Mouse (Mus musculus) CH12.LX (cell line): Measurements from ENCODE around the gene Trim29. TPM values are rescaled to one million over a fixed set of nuclear protein-coding genes. Genes with fewer than 3 reads are reported as not detected.

Source experiments
- DNase-seq: peaks from one replicate; pipeline ENCODE4 v3.0.0-alpha.2; 2013; ENCODE audit errors: extremely low read depth
- H3K27ac ChIP-seq: 2 replicates; pipeline ENCODE4 v1.5.1; 2012; ENCODE audit warnings: low read depth, mild to moderate bottlenecking, control low read depth, moderate library complexity; ENCODE audit not compliant: insufficient read depth
- H3K27me3 ChIP-seq: replicated peaks from 2 replicates; pipeline ENCODE3; 2012; ENCODE audit warnings: inconsistent platforms
- H3K36me3 ChIP-seq, 2 experiments: replicated peaks in 1 of 2; 2 replicates each; pipeline versions ENCODE3 to v1.6.1; 2012; ENCODE audit warnings: inconsistent platforms in 1 of 2, low read length in 1 of 2, mild to moderate bottlenecking in 1 of 2, mixed read lengths in 1 of 2, moderate library complexity in 1 of 2; ENCODE audit not compliant: control insufficient read depth in 1 of 2, insufficient read depth in 1 of 2
- H3K4me1 ChIP-seq, 2 experiments: 2 replicates each; pipeline ENCODE4 v1.6.1; 2012; ENCODE audit warnings: inconsistent platforms in 1 of 2, moderate library complexity in 1 of 2; ENCODE audit not compliant: insufficient read depth in 2 of 2, control insufficient read depth in 1 of 2
- H3K4me2 ChIP-seq: 2 replicates; pipeline ENCODE4 v1.6.1; 2012; ENCODE audit warnings: low read depth, mild to moderate bottlenecking, control low read depth; ENCODE audit not compliant: poor library complexity, insufficient read depth, severe bottlenecking
- H3K4me3 ChIP-seq, 3 experiments: fragments of 150-350 bp in 1 of 3; sonication (generic) in 1 of 3; replicated peaks in 1 of 3; 2 replicates each; pipeline versions ENCODE3 to v1.5.1; 2011 to 2012; ENCODE audit warnings: low read depth in 2 of 3, low read length in 2 of 3, mild to moderate bottlenecking in 2 of 3, moderate library complexity in 2 of 3, control low read depth in 1 of 3, improper control_type of control experiment in 1 of 3, inconsistent platforms in 1 of 3, mixed read lengths in 1 of 3; ENCODE audit not compliant: poor library complexity in 1 of 3
- H3K79me2 ChIP-seq: replicated peaks from 2 replicates; pipeline ENCODE4 v1.6.1; 2012; ENCODE audit warnings: mild to moderate bottlenecking, moderate library complexity; ENCODE audit not compliant: control insufficient read depth, poor library complexity, insufficient read depth, severe bottlenecking; ENCODE audit errors: extremely low read depth
- H3K9ac ChIP-seq: 2 replicates; pipeline ENCODE4 v1.6.1; 2012; ENCODE audit warnings: low read depth, mild to moderate bottlenecking, control low read depth, moderate library complexity; ENCODE audit not compliant: insufficient read depth
- H3K9me3 ChIP-seq: replicated peaks from 2 replicates; pipeline ENCODE3; 2012; ENCODE audit warnings: low read length, inconsistent platforms, mixed read lengths
- CHD1 ChIP-seq: IDR thresholded peaks from 2 replicates; pipeline ENCODE4 v1.6.1; 2012; ENCODE audit warnings: low read depth, low read length, improper control_type of control experiment, inconsistent platforms
- CTCF ChIP-seq, 2 experiments: IDR thresholded peaks in 1 of 2; conservative IDR thresholded peaks in 1 of 2; 2 replicates each; pipeline ENCODE4 v1.5.1; 2011 to 2012; ENCODE audit warnings: low read depth in 2 of 2, low read length in 2 of 2, improper control_type of control experiment in 1 of 2, inconsistent platforms in 1 of 2, mild to moderate bottlenecking in 1 of 2, moderate library complexity in 1 of 2
- E2F4 ChIP-seq: IDR thresholded peaks from 2 replicates; pipeline ENCODE4 v1.6.1; 2011; ENCODE audit warnings: low read depth, low read length, improper control_type of control experiment; ENCODE audit not compliant: insufficient replicate concordance
- ELF1 ChIP-seq: IDR thresholded peaks from 2 replicates; pipeline ENCODE4 v1.6.1; 2014; ENCODE audit warnings: low read depth, mild to moderate bottlenecking, inconsistent platforms, low read length, improper control_type of control experiment
- EP300 ChIP-seq: IDR thresholded peaks from 2 replicates; pipeline ENCODE4 v1.6.1; 2011; ENCODE audit warnings: low read length, improper control_type of control experiment
- GABPA ChIP-seq: IDR thresholded peaks from 2 replicates; pipeline ENCODE4 v1.6.1; 2012; ENCODE audit warnings: low read depth, low read length, improper control_type of control experiment, inconsistent platforms; ENCODE audit not compliant: insufficient replicate concordance
- HCFC1 ChIP-seq: IDR thresholded peaks from 2 replicates; pipeline ENCODE4 v1.6.1; 2012; ENCODE audit warnings: low read depth, mild to moderate bottlenecking, inconsistent platforms, low read length, improper control_type of control experiment
- MAZ ChIP-seq: IDR thresholded peaks from 2 replicates; pipeline ENCODE4 v1.6.1; 2012; ENCODE audit warnings: low read depth, mild to moderate bottlenecking, inconsistent platforms, low read length, improper control_type of control experiment, moderate library complexity
- MYC ChIP-seq: IDR thresholded peaks from 2 replicates; pipeline ENCODE4 v1.6.1; 2011; ENCODE audit warnings: low read depth, mild to moderate bottlenecking, improper control_type of control experiment, low read length
- NRF1 ChIP-seq: IDR thresholded peaks from 2 replicates; pipeline ENCODE4 v1.6.1; 2014; ENCODE audit warnings: low read depth, mild to moderate bottlenecking, inconsistent platforms, low read length, improper control_type of control experiment, moderate library complexity
- PAX5 ChIP-seq: IDR thresholded peaks from 2 replicates; pipeline ENCODE4 v1.6.1; 2012; ENCODE audit warnings: low read length, inconsistent platforms, mixed read lengths
- POLR2A ChIP-seq: IDR thresholded peaks from 2 replicates; pipeline ENCODE4 v1.6.1; 2011; ENCODE audit warnings: low read depth, mild to moderate bottlenecking, improper control_type of control experiment, low read length
- RAD21 ChIP-seq: IDR thresholded peaks from 2 replicates; pipeline ENCODE4 v1.6.1; 2011; ENCODE audit warnings: low read depth, mild to moderate bottlenecking, low read length, improper control_type of control experiment, moderate library complexity
- SIN3A ChIP-seq: IDR thresholded peaks from 2 replicates; pipeline ENCODE4 v1.6.1; 2012; ENCODE audit warnings: low read length, improper control_type of control experiment, inconsistent platforms
- UBTF ChIP-seq: IDR thresholded peaks from 2 replicates; pipeline ENCODE4 v1.6.1; 2012; ENCODE audit warnings: low read depth, mild to moderate bottlenecking, inconsistent platforms, low read length, improper control_type of control experiment, moderate library complexity
- dilution Hi-C: fragments of 300-500 bp; cut with MboI; formaldehyde crosslinking; loops from 2 replicates; pipeline ENCODE4 v1.14.3; 2020; ENCODE audit warnings: low sequenced_read_pairs; ENCODE audit not compliant: extremely low pct_unique_long_range_greater_than_20kb, extremely low pct_ligation_motif_present
- in situ Hi-C: fragments of 300-500 bp; cut with MboI; formaldehyde crosslinking; loops from 3 replicates; pipeline ENCODE4 v1.14.3; 2019; ENCODE audit warnings: low sequenced_read_pairs, low pct_ligation_motif_present, low pct_unique_long_range_greater_than_20kb, mixed read lengths
- polyA plus RNA-seq: library from polyadenylated mRNA; unstranded; fragments of >175 nt; gene quantifications from 2 replicates; pipeline ENCODE4 v1.2.1, GENCODE M21; 2012; ENCODE audit warnings: low read depth; ENCODE audit not compliant: insufficient read length
- total RNA-seq, 2 experiments: library from RNA; depleted of rRNA; stranded (reverse); fragments of 300-350 nt in 1 of 2; fragments of >200 nt in 1 of 2; gene quantifications; 2 replicates each; pipeline ENCODE4 v1.2.3; 2012 to 2014

The Trim29 gene
- total and polyA plus RNA-seq, 3 experiments = 0.13 to 0.21 (median 0.17) TPM

DNA sequence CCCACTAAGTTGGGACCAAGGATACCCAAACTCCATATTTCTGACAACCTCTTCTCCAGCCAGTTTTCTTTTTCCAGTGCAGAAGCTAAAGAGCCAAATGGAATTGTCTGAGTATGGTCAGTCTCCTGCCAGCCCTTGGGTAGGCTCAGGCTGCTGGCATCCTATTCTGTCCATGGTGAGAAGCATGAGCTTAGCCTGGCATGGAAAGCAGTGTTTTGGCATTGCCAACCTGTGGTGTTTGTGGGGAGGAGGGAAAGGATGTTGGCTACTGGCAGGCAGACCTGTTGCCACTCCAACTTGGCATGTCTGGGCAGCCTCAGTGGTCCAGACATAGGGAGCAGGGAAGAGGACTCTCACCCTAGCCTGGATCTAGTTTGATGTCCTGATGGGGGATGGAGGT lies 46.4 kb downstream of the Trim29 start:
- dilution Hi-C loops = no loop called here

DNA sequence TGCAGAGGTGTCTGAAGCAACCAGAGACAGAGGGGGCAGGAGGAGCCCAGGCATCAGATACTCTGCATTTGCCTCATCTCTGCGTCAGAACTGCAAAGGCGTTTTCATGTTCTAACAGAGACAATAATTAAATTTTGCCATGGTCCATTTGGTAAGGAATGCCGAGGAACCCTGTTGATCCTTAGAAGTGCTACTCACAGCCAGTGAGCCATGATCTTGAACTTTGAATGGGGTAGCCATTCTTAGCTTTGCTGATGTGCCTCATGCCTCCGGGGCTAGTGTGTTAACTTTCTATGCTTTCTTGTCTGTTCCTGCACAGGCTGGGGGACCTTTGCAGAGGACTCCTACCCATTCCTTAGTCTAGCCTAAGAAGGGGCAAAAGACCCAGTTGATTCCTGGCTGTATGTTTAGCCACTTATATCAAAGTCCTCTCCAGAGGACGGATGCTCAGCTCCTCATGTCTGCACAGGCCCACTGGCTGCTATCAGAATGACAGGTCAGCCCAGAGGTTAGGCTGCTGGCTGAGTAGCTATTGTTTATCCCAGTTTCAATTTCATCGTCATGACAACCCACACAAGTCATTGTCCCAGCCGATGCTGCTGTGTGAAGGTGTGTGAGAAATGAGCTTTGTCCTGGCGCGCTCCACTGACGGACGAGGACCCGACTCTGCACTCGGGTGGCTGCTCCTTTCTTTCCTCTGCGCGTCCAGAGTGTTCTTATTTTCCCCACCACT lies 48.1 kb downstream of the Trim29 start:
- peaks cover 0 to 3% of the 10 kb centered on the region in 2 experiments; a peak in 2 of 4 replicates for H3K4me1 ChIP-seq
- H3K9ac ChIP-seq = no peak overlapping the region
- no peak overlapping the region for H3K4me3 ChIP-seq
- in situ Hi-C loops (no loop called here), dilution Hi-C loops (no loop called here)
- no peaks in the 10 kb centered on the region for H3K9me3 ChIP-seq
- H3K4me2 ChIP-seq = no peak overlapping the region
- no peaks in the 10 kb centered on the region for H3K79me2 ChIP-seq
- no peaks in the 10 kb centered on the region for H3K36me3 ChIP-seq
- TF ChIP-seq CHD1 (no peak), EP300 (no peak), MAZ (no peak)
- TF ChIP-seq, all 38 proteins: peak for 0
- H3K27me3 ChIP-seq = peaks cover 85% of the 10 kb centered on the region
- no peak overlapping the region for H3K27ac ChIP-seq
- DNase-seq = no peak

More for the DNA sequence above, 46.4 kb downstream of the Trim29 start:
- no peak overlapping the region for H3K9ac ChIP-seq
- no peak overlapping the region for H3K27ac ChIP-seq
- peaks cover 87% of the 10 kb centered on the region for H3K27me3 ChIP-seq
- no peaks in the 10 kb centered on the region for H3K36me3 ChIP-seq
- TF ChIP-seq ELF1 (no peak), PAX5 (no peak), NRF1 (no peak), HCFC1 (no peak)
- TF ChIP-seq, all 38 proteins: peak for 0
- Histone ChIP-seq H3K4me2 (no peak overlapping the region), H3K9me3 (no peaks in the 10 kb centered on the region), H3K4me1 (peaks cover 0 to 3% of the 10 kb centered on the region in 2 experiments; a peak in 2 of 4 replicates), H3K4me3 (no peak overlapping the region), H3K79me2 (no peaks in the 10 kb centered on the region)
- no peak for DNase-seq
- in situ Hi-C loops = no loop called here

DNA sequence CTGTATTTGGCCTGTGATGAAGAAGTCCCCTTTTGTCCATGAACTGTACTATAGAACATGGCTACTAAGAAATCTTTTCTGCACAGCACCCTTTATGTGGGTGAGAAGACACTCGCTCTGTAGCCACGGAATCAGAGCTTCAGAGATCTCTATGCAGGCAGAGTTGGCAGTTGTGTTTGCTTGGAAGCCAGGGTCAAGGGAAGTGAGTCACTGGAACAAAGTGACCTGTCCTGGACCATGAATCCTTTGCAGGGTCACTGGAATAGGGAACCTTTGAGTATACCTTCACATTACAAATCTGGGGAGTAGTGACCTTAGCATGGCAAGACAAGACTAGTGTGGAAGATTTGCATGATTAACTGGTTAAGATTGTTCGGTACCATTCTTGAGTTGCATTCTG lies 58.1 kb downstream of the Trim29 start:
- H3K79me2 ChIP-seq = no peaks in the 10 kb centered on the region
- dilution Hi-C loops (no loop called here), in situ Hi-C loops (no loop called here)
- H3K27ac ChIP-seq = no peak overlapping the region
- H3K4me1 ChIP-seq = peaks cover 0 to 7% of the 10 kb centered on the region in 2 experiments; a peak in 2 of 4 replicates
- peaks cover 71% of the 10 kb centered on the region for H3K27me3 ChIP-seq
- H3K36me3 ChIP-seq = no peaks in the 10 kb centered on the region
- no peak overlapping the region for H3K4me3 ChIP-seq
- no peak for DNase-seq
- no peak overlapping the region for H3K9ac ChIP-seq
- TF ChIP-seq GABPA = no peak
- no peak for TF ChIP-seq CTCF (conservative IDR thresholded peaks at IDR 0.05 in 1 of 2, IDR thresholded peaks at IDR 0.05 in 1 of 2; ENCODE audit: low read depth in 2 of 2, low read length in 2 of 2)
- no peak for TF ChIP-seq POLR2A
- no peak for TF ChIP-seq MAZ
- TF ChIP-seq RAD21 = no peak
- no peak for TF ChIP-seq SIN3A
- no peak for TF ChIP-seq PAX5
- no peak for TF ChIP-seq UBTF
- TF ChIP-seq E2F4 = no peak
- TF ChIP-seq MYC = no peak
- peaks cover 3% of the 10 kb centered on the region for H3K9me3 ChIP-seq
- H3K4me2 ChIP-seq = no peak overlapping the region
